Mouse (Mus musculus): Measurements from ENCODE around the gene Magi1. TPM values are rescaled to one million over a fixed set of nuclear protein-coding genes. Genes with fewer than 3 reads are reported as not detected.

The Magi1 gene
- polyA plus RNA-seq, 1 experiment = 2.1 TPM

GRCm38 (mm10) chr6:93983551-93983950 lies 300.2 kb downstream of the Magi1 start:
- no peaks in the 10 kb centered on the region for H3K36me3 ChIP-seq (ENCODE audit: control insufficient read depth, insufficient read depth, low read length)
- no peak for DNase-seq
- no peaks in the 10 kb centered on the region for H3K4me1 ChIP-seq (replicated peaks; ENCODE audit: control insufficient read depth, insufficient read depth, low read length)
- no peak for TF ChIP-seq CTCF (IDR thresholded peaks at IDR 0.05; ENCODE audit: borderline replicate concordance, control insufficient read depth, extremely low read depth, insufficient read depth, low read length, poor library complexity)
- TF ChIP-seq POLR2A (IDR thresholded peaks at IDR 0.05; ENCODE audit: control insufficient read depth, extremely low read depth, insufficient read depth, low read length, poor library complexity) = no peak
- no peak overlapping the region for H3K27ac ChIP-seq (ENCODE audit: control insufficient read depth, insufficient read depth, low read length)
- no peaks in the 10 kb centered on the region for H3K27me3 ChIP-seq (ENCODE audit: control insufficient read depth, insufficient read depth, low read length)
- no peak overlapping the region for H3K4me3 ChIP-seq (ENCODE audit: control insufficient read depth, insufficient read depth, low read length)
- 91% methylated on average over 3 of the region's 3 CpGs for WGBS

GRCm38 (mm10) chr6:93981211-93981610 lies 302.5 kb downstream of the Magi1 start:
- WGBS = 78% methylated on average over 8 of the region's 8 CpGs
- DNase-seq = no peak
- H3K4me3 ChIP-seq (ENCODE audit: control insufficient read depth, insufficient read depth, low read length) = no peak overlapping the region
- H3K36me3 ChIP-seq (ENCODE audit: control insufficient read depth, insufficient read depth, low read length) = no peaks in the 10 kb centered on the region
- H3K4me1 ChIP-seq (replicated peaks; ENCODE audit: control insufficient read depth, insufficient read depth, low read length) = no peaks in the 10 kb centered on the region
- H3K27me3 ChIP-seq (ENCODE audit: control insufficient read depth, insufficient read depth, low read length) = no peaks in the 10 kb centered on the region
- TF ChIP-seq CTCF (IDR thresholded peaks at IDR 0.05; ENCODE audit: borderline replicate concordance, control insufficient read depth, extremely low read depth, insufficient read depth, low read length, poor library complexity) (no peak), POLR2A (IDR thresholded peaks at IDR 0.05; ENCODE audit: control insufficient read depth, extremely low read depth, insufficient read depth, low read length, poor library complexity) (no peak)
- H3K27ac ChIP-seq (ENCODE audit: control insufficient read depth, insufficient read depth, low read length) = no peak overlapping the region

GRCm38 (mm10) chr6:93979241-93979640 lies 304.5 kb downstream of the Magi1 start:
- no peak overlapping the region for H3K4me3 ChIP-seq (ENCODE audit: control insufficient read depth, insufficient read depth, low read length)
- WGBS = 97% methylated on average over 3 of the region's 3 CpGs
- DNase-seq = no peak

GRCm38 (mm10) chr6:93968721-93969120 lies 315.0 kb downstream of the Magi1 start:
- Histone ChIP-seq H3K36me3 (ENCODE audit: control insufficient read depth, insufficient read depth, low read length) (no peaks in the 10 kb centered on the region), H3K27ac (ENCODE audit: control insufficient read depth, insufficient read depth, low read length) (no peak overlapping the region), H3K27me3 (ENCODE audit: control insufficient read depth, insufficient read depth, low read length) (no peaks in the 10 kb centered on the region), H3K4me1 (replicated peaks; ENCODE audit: control insufficient read depth, insufficient read depth, low read length) (no peaks in the 10 kb centered on the region), H3K4me3 (ENCODE audit: control insufficient read depth, insufficient read depth, low read length) (no peak overlapping the region)
- WGBS = 91% methylated on average over 2 of the region's 2 CpGs
- TF ChIP-seq CTCF (IDR thresholded peaks at IDR 0.05; ENCODE audit: borderline replicate concordance, control insufficient read depth, extremely low read depth, insufficient read depth, low read length, poor library complexity) = no peak
- no peak for TF ChIP-seq POLR2A (IDR thresholded peaks at IDR 0.05; ENCODE audit: control insufficient read depth, extremely low read depth, insufficient read depth, low read length, poor library complexity)
- no peak for DNase-seq

More at GRCm38 (mm10) chr6:93979241-93979640, 304.5 kb downstream of the Magi1 start:
- TF ChIP-seq POLR2A (IDR thresholded peaks at IDR 0.05; ENCODE audit: control insufficient read depth, extremely low read depth, insufficient read depth, low read length, poor library complexity) (no peak), CTCF (IDR thresholded peaks at IDR 0.05; ENCODE audit: borderline replicate concordance, control insufficient read depth, extremely low read depth, insufficient read depth, low read length, poor library complexity) (no peak)
- Histone ChIP-seq H3K36me3 (ENCODE audit: control insufficient read depth, insufficient read depth, low read length) (no peaks in the 10 kb centered on the region), H3K27me3 (ENCODE audit: control insufficient read depth, insufficient read depth, low read length) (no peaks in the 10 kb centered on the region), H3K27ac (ENCODE audit: control insufficient read depth, insufficient read depth, low read length) (no peak overlapping the region), H3K4me1 (replicated peaks; ENCODE audit: control insufficient read depth, insufficient read depth, low read length) (no peaks in the 10 kb centered on the region)

DNA sequence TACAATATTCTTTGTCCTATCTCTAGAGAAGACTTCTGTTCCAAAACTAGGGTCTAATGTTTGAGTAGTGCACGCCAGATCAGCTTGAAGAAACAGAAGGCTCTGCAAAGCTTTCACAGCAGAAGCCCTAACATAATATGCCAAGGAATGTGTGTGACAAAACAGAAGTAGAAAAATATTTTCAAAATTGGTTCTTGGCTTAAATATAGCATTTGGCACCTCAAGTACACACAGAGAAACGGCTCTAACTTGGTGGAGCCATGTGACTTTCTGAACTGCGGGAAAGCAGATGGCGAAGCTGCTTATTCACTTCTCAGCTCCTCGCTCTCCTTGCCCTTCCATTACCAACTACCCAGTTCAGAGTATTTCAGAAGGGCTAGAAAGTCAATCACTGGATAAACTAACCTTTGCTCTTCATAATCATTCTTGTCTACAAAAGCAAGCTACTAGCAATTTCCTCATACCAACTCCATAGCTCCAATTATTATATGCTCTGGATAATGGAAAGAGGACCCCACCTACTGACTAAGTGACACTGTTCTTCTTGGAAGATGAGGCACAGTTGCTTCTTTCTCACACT lies 320.9 kb downstream of the Magi1 start:
- Histone ChIP-seq H3K36me3 (ENCODE audit: control insufficient read depth, insufficient read depth, low read length) (no peaks in the 10 kb centered on the region), H3K27ac (ENCODE audit: control insufficient read depth, insufficient read depth, low read length) (no peak overlapping the region), H3K4me3 (ENCODE audit: control insufficient read depth, insufficient read depth, low read length) (no peak overlapping the region), H3K4me1 (replicated peaks; ENCODE audit: control insufficient read depth, insufficient read depth, low read length) (no peaks in the 10 kb centered on the region), H3K27me3 (ENCODE audit: control insufficient read depth, insufficient read depth, low read length) (no peaks in the 10 kb centered on the region)
- TF ChIP-seq CTCF (IDR thresholded peaks at IDR 0.05; ENCODE audit: borderline replicate concordance, control insufficient read depth, extremely low read depth, insufficient read depth, low read length, poor library complexity) = no peak
- TF ChIP-seq POLR2A (IDR thresholded peaks at IDR 0.05; ENCODE audit: control insufficient read depth, extremely low read depth, insufficient read depth, low read length, poor library complexity) = no peak
- DNase-seq = no peak
- 81% methylated on average over 5 of the region's 5 CpGs for WGBS

DNA sequence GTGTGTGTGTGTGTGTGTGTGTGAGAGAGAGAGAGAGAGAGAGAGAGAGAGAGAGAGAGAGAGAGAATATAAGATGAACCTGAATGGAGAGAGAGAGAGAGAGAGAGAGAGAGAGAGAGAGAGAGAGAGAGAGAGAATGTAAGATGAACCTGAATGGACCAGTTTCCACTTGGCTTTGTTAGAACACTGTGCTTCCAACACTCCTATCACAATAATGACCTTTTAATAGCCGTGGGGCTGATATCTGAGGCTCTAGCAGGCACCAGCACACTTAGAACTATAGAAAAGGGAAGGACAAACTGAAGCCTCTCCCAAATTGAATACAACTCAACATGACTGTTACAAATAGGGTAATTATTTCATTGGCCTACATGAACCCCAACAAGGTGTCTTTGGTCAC lies 321.9 kb downstream of the Magi1 start:
- H3K4me1 ChIP-seq (replicated peaks; ENCODE audit: control insufficient read depth, insufficient read depth, low read length) = no peaks in the 10 kb centered on the region
- WGBS = 86% methylated on average over 1 of the region's 1 CpGs
- no peak overlapping the region for H3K27ac ChIP-seq (ENCODE audit: control insufficient read depth, insufficient read depth, low read length)
- no peak for DNase-seq
- TF ChIP-seq POLR2A (IDR thresholded peaks at IDR 0.05; ENCODE audit: control insufficient read depth, extremely low read depth, insufficient read depth, low read length, poor library complexity) = no peak
- TF ChIP-seq CTCF (IDR thresholded peaks at IDR 0.05; ENCODE audit: borderline replicate concordance, control insufficient read depth, extremely low read depth, insufficient read depth, low read length, poor library complexity) = no peak
- no peaks in the 10 kb centered on the region for H3K27me3 ChIP-seq (ENCODE audit: control insufficient read depth, insufficient read depth, low read length)
- no peak overlapping the region for H3K4me3 ChIP-seq (ENCODE audit: control insufficient read depth, insufficient read depth, low read length)
- H3K36me3 ChIP-seq (ENCODE audit: control insufficient read depth, insufficient read depth, low read length) = no peaks in the 10 kb centered on the region

- H3K4me3 ChIP-seq (ENCODE audit: control insufficient read depth, insufficient read depth, low read length) = no peak overlapping the region
- no peak for TF ChIP-seq POLR2A (IDR thresholded peaks at IDR 0.05; ENCODE audit: control insufficient read depth, extremely low read depth, insufficient read depth, low read length, poor library complexity)
- TF ChIP-seq CTCF (IDR thresholded peaks at IDR 0.05; ENCODE audit: borderline replicate concordance, control insufficient read depth, extremely low read depth, insufficient read depth, low read length, poor library complexity) = no peak
- no peak overlapping the region for H3K27ac ChIP-seq (ENCODE audit: control insufficient read depth, insufficient read depth, low read length)
- H3K27me3 ChIP-seq (ENCODE audit: control insufficient read depth, insufficient read depth, low read length) = no peaks in the 10 kb centered on the region
- no peaks in the 10 kb centered on the region for H3K4me1 ChIP-seq (replicated peaks; ENCODE audit: control insufficient read depth, insufficient read depth, low read length)
- 93% methylated on average over 2 of the region's 2 CpGs for WGBS
- DNase-seq = no peak
- no peaks in the 10 kb centered on the region for H3K36me3 ChIP-seq (ENCODE audit: control insufficient read depth, insufficient read depth, low read length)
These were observed 326.5 kb downstream of the Magi1 start for GRCm38 (mm10) chr6:93957172-93957571.

All from thymus, adult 2 months (tissue).